Mouse (Mus musculus) limb, embryonic 14.5 days (tissue): ENCODE data around the gene Padi2. TPM values are rescaled to one million over a fixed set of nuclear protein-coding genes. Genes with fewer than 3 reads are reported as not detected.

ENCODE experiments used
- ATAC-seq: fragments of 200-750 bp; cut with Nextera tagmentation; 2 replicates; pipeline ENCODE4 v1.8.0; 2017; ENCODE audit warnings: low read depth, moderate number of reproducible peaks, moderate TSS enrichment; ENCODE audit not compliant: low FRiP score
- DNase-seq: peaks from one replicate; pipeline ENCODE4 v3.0.0-alpha.2; 2015; ENCODE audit warnings: low spot score
- H3K27ac ChIP-seq: fragments of 300-500 bp; sonication (generic); replicated peaks from 2 replicates; pipeline ENCODE4 v1.5.1; 2014; ENCODE audit warnings: low read depth, mild to moderate bottlenecking, low read length, moderate library complexity, mixed read lengths
- H3K27me3 ChIP-seq: fragments of 300-500 bp; sonication (generic); 2 replicates; pipeline ENCODE4 v1.6.1; 2014; ENCODE audit warnings: low read length, mixed read lengths; ENCODE audit not compliant: control insufficient read depth, insufficient read depth
- H3K36me3 ChIP-seq: fragments of 300-500 bp; sonication (generic); 2 replicates; pipeline ENCODE4 v1.6.1; 2014; ENCODE audit warnings: mild to moderate bottlenecking, low read length, moderate library complexity, mixed read lengths; ENCODE audit not compliant: control insufficient read depth, insufficient read depth
- H3K4me1 ChIP-seq: fragments of 300-500 bp; sonication (generic); 2 replicates; pipeline ENCODE4 v1.6.1; 2014; ENCODE audit warnings: antibody characterized with exemption, low read length, mixed read lengths; ENCODE audit not compliant: control insufficient read depth, insufficient read depth
- H3K4me2 ChIP-seq: fragments of 300-500 bp; sonication (generic); replicated peaks from 2 replicates; pipeline ENCODE4 v1.6.1; 2014; ENCODE audit warnings: low read depth, mild to moderate bottlenecking, low read length, moderate library complexity; ENCODE audit not compliant: severe bottlenecking
- H3K4me3 ChIP-seq: fragments of 300-500 bp; sonication (generic); replicated peaks from 2 replicates; pipeline ENCODE4 v1.5.1; 2014; ENCODE audit warnings: low read length
- H3K9ac ChIP-seq: fragments of 300-500 bp; sonication (generic); 2 replicates; pipeline ENCODE4 v1.6.1; 2014; ENCODE audit warnings: mild to moderate bottlenecking, low read depth, low read length, moderate library complexity; ENCODE audit not compliant: severe bottlenecking
- H3K9me3 ChIP-seq: fragments of 300-500 bp; sonication (generic); 2 replicates; pipeline ENCODE4 v1.6.1; 2016; ENCODE audit warnings: low read length; ENCODE audit not compliant: control insufficient read depth
- POLR2A ChIP-seq: fragments of 200-500 bp; IDR thresholded peaks from 2 replicates; pipeline ENCODE4 v1.8.0; 2012; ENCODE audit warnings: inconsistent platforms, mild to moderate bottlenecking, moderate library complexity, borderline replicate concordance; ENCODE audit not compliant: insufficient read depth, insufficient read length; ENCODE audit errors: extremely low read depth
- WGBS: fragments of 180-500 bp; shearing (Covaris S2); extraction: QIAGEN DNeasy Blood & Tissue Kit; methylation state at CpG from one replicate; pipeline ENCODE4 v1.1.7; 2014; 5-methylcytosine and 5-hydroxymethylcytosine counted together
- polyA plus RNA-seq, 2 experiments: library from polyadenylated mRNA; depleted of rRNA in 1 of 2; stranded (reverse) in 1 of 2; unstranded in 1 of 2; fragments of >200 nt; fragmentation: Nextera tagmentation in 1 of 2; extraction: Ambion mirVana in 1 of 2; gene quantifications; 2 replicates each; pipeline versions ENCODE4 v1.2.1 to v1.2.3; 2012 to 2014

Padi2 gene
- polyA plus RNA-seq, 2 experiments: 1.3 to 1.9 TPM

DNA sequence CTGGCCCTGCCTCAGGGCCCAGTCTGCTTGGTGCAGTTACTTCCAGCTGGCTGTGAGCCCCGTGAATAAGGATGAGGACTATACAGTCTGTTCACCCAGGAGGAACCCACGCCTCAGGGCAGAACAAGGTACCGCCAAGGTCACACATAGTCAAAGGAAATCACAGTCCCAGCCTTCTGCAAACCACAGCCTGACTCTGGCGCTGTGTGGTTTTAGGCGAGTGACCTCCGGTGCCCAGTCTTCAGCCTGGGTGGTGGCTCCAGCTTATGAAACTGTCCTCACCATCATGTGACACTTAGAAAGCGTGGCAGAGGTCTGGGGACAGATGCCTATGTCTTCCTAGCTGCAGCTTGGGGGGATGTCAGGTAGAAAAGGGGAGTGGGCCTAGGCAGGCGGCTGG lies 89.7 kb downstream of the Padi2 start:
- no peak overlapping the region for H3K4me2 ChIP-seq
- no peak for DNase-seq

DNA sequence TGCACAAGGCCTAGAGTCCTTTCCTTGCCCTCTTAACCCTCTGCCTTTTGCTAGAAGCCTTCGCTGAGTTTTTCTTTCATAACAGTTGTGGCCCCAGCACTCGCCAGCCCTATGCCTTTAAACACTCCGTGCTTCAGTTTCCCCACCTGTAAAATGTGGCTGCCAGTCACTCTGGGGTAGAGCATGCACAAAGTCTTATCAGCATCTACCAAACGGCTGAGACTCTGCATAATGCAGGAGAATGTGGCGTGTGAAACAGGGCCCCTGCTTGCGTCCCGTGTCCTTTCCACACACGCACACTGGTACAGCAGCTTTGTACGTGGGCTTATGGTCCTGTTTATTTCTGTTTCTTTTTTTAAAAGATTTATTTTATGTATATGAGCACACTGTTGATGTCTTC lies 90.7 kb downstream of the Padi2 start:
- WGBS: 94% methylated on average over 9 of the region's 9 CpGs
- no peak for TF ChIP-seq POLR2A
- Histone ChIP-seq H3K27me3 (no peaks in the 10 kb centered on the region), H3K36me3 (peaks cover 86% of the 10 kb centered on the region), H3K9me3 (no peaks in the 10 kb centered on the region), H3K9ac (no peak overlapping the region), H3K27ac (no peak overlapping the region), H3K4me2 (no peak overlapping the region), H3K4me3 (no peak overlapping the region), H3K4me1 (no peaks in the 10 kb centered on the region)
- DNase-seq (no peak), ATAC-seq (no peak)

More for the DNA sequence above, 89.7 kb downstream of the Padi2 start:
- Histone ChIP-seq H3K36me3 (peaks cover 78% of the 10 kb centered on the region), H3K9ac (no peak overlapping the region), H3K9me3 (no peaks in the 10 kb centered on the region), H3K4me1 (no peaks in the 10 kb centered on the region), H3K27me3 (no peaks in the 10 kb centered on the region), H3K27ac (no peak overlapping the region), H3K4me3 (no peak overlapping the region)
- WGBS: 85% methylated on average over 8 of the region's 8 CpGs
- ATAC-seq: no peak
- TF ChIP-seq POLR2A: no peak

Other genes starting within 250 kb of the Padi2 start
- gene Arhgef10l, start 240.3 kb upstream of the Padi2 start, polyA plus RNA-seq (2012; rRNA removed): 19.5 and 25.4 TPM in 2 replicates
- gene Arhgef10l, start 240.3 kb upstream of the Padi2 start, polyA plus RNA-seq (2014; fragmentation: Nextera tagmentation; extraction: Ambion mirVana): 13.7 and 15.2 TPM in 2 replicates
- gene Rcc2, start 205.8 kb upstream of the Padi2 start, polyA plus RNA-seq (2012; rRNA removed): 119 and 145 TPM in 2 replicates
- gene Rcc2, start 205.8 kb upstream of the Padi2 start, polyA plus RNA-seq (2014; fragmentation: Nextera tagmentation; extraction: Ambion mirVana): 47.8 and 57.2 TPM in 2 replicates
- not detected in 2 replicates for gene Padi6, start 163.7 kb upstream of the Padi2 start, polyA plus RNA-seq (2012; rRNA removed)
- not detected in 2 replicates for gene Padi6, start 163.7 kb upstream of the Padi2 start, polyA plus RNA-seq (2014; fragmentation: Nextera tagmentation; extraction: Ambion mirVana)
- gene Padi4, start 132.1 kb upstream of the Padi2 start, polyA plus RNA-seq (2012; rRNA removed): 0.10 and 0.11 TPM in 2 replicates
- gene Padi4, start 132.1 kb upstream of the Padi2 start, polyA plus RNA-seq (2014; fragmentation: Nextera tagmentation; extraction: Ambion mirVana): not detected in 2 replicates
- 0.28 and 0.30 TPM in 2 replicates for gene Padi3, start 95.7 kb upstream of the Padi2 start, polyA plus RNA-seq (2012; rRNA removed)
- gene Padi3, start 95.7 kb upstream of the Padi2 start, polyA plus RNA-seq (2014; fragmentation: Nextera tagmentation; extraction: Ambion mirVana): 0.08 and 0.21 TPM in 2 replicates
- gene Padi1, start 60.6 kb upstream of the Padi2 start, polyA plus RNA-seq (2012; rRNA removed): 0.19 and 0.25 TPM in 2 replicates
- gene Padi1, start 60.6 kb upstream of the Padi2 start, polyA plus RNA-seq (2014; fragmentation: Nextera tagmentation; extraction: Ambion mirVana): 0.10 and 0.12 TPM in 2 replicates
- 156 and 175 TPM in 2 replicates for gene Sdhb, start 54.9 kb downstream of the Padi2 start, polyA plus RNA-seq (2012; rRNA removed)
- gene Sdhb, start 54.9 kb downstream of the Padi2 start, polyA plus RNA-seq (2014; fragmentation: Nextera tagmentation; extraction: Ambion mirVana): 380 and 381 TPM in 2 replicates
- 74.6 and 112 TPM in 2 replicates for gene Atp13a2, start 80.5 kb downstream of the Padi2 start, polyA plus RNA-seq (2012; rRNA removed)
- gene Atp13a2, start 80.5 kb downstream of the Padi2 start, polyA plus RNA-seq (2014; fragmentation: Nextera tagmentation; extraction: Ambion mirVana): 43.7 and 45.0 TPM in 2 replicates
- 708 and 919 TPM in 2 replicates for gene Mfap2, start 104.1 kb downstream of the Padi2 start, polyA plus RNA-seq (2012; rRNA removed)
- 1,017 and 1,089 TPM in 2 replicates for gene Mfap2, start 104.1 kb downstream of the Padi2 start, polyA plus RNA-seq (2014; fragmentation: Nextera tagmentation; extraction: Ambion mirVana)
- gene Crocc, start 154.2 kb downstream of the Padi2 start, polyA plus RNA-seq (2012; rRNA removed): 25.9 and 27.8 TPM in 2 replicates
- gene Crocc, start 154.2 kb downstream of the Padi2 start, polyA plus RNA-seq (2014; fragmentation: Nextera tagmentation; extraction: Ambion mirVana): 5.4 and 7.3 TPM in 2 replicates
- gene Necap2, start 172.0 kb downstream of the Padi2 start, polyA plus RNA-seq (2012; rRNA removed): 79.1 and 91.0 TPM in 2 replicates
- 83.2 and 90.5 TPM in 2 replicates for gene Necap2, start 172.0 kb downstream of the Padi2 start, polyA plus RNA-seq (2014; fragmentation: Nextera tagmentation; extraction: Ambion mirVana)
- gene Spata21, start 182.0 kb downstream of the Padi2 start, polyA plus RNA-seq (2012; rRNA removed): 0.04 and 0.08 TPM in 2 replicates
- 0.18 and 0.43 TPM in 2 replicates for gene Spata21, start 182.0 kb downstream of the Padi2 start, polyA plus RNA-seq (2014; fragmentation: Nextera tagmentation; extraction: Ambion mirVana)
- 63.7 and 71.4 TPM in 2 replicates for gene Szrd1, start 233.4 kb downstream of the Padi2 start, polyA plus RNA-seq (2012; rRNA removed)
- 38.6 and 39.1 TPM in 2 replicates for gene Szrd1, start 233.4 kb downstream of the Padi2 start, polyA plus RNA-seq (2014; fragmentation: Nextera tagmentation; extraction: Ambion mirVana)
- 23.1 and 25.5 TPM in 2 replicates for gene Fbxo42, start 241.6 kb downstream of the Padi2 start, polyA plus RNA-seq (2012; rRNA removed)
- gene Fbxo42, start 241.6 kb downstream of the Padi2 start, polyA plus RNA-seq (2014; fragmentation: Nextera tagmentation; extraction: Ambion mirVana): 29.7 and 30.0 TPM in 2 replicates